Mouse (Mus musculus): ENCODE data around the gene Slc20a1.

DNA sequence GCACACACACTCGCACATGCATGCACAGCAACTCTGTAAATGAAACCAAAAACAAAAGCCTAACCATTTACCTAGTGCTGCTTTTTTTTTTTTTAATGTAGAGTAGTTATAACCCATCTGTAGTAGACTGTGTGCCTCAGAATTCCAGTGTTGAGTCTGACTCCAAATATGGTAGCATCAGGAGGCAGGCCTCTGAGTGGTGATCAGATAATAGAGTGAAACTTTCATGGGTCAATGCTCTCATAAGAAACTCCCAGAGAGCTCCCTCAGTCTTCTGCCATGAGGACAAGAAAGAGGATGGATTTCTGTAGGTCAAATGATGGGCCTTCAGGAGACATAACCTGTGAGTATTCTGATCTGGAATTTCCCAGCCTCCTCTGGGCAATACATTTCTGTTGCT, 16.2 kb upstream of the Slc20a1 start:
- TF ChIP-seq POLR2A (IDR thresholded peaks at IDR 0.05; ENCODE audit: borderline replicate concordance, extremely low read depth, low read depth, low read length) (no peak), CTCF (IDR thresholded peaks at IDR 0.05; ENCODE audit: insufficient read depth, low read length) (no peak)

Data from lung, adult 2 months (tissue).